Mouse (Mus musculus): Measurements from ENCODE around the gene Tns3.

DNA sequence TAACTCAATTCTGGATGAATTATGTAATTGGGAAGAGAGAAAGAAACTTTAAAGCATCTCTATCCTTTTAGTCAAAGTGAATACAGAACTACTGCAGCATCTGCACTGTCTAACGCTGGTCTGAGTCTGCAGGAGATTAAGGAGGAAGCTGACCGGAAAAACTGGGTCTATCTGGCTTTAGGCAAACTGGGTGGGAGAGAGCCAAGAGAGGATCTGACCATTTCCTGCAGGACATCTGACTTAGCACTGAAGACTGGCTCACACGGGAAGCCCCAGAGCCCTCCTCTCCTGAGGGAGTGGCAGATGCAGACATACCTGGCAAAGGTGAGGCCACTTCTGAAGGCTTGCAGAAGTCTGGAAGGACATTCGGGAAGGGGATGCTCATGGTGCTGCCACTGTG lies 213.8 kb downstream of the Tns3 start:
- no peak for TF ChIP-seq CTCF (IDR thresholded peaks at IDR 0.05; ENCODE audit: insufficient read depth, low read depth, low read length)
- no peak for TF ChIP-seq POLR2A (IDR thresholded peaks at IDR 0.05; ENCODE audit: insufficient read depth, low read depth, low read length)
